Mouse (Mus musculus) limb, embryonic 14.5 days (tissue): ENCODE data around the gene Sdk1. TPM values are rescaled to one million over a fixed set of nuclear protein-coding genes. Genes with fewer than 3 reads are reported as not detected.

ENCODE experiments used
- ATAC-seq: fragments of 200-750 bp; cut with Nextera tagmentation; 2 replicates; pipeline ENCODE4 v1.8.0; 2017; ENCODE audit warnings: low read depth, moderate number of reproducible peaks, moderate TSS enrichment; ENCODE audit not compliant: low FRiP score
- DNase-seq: peaks from one replicate; pipeline ENCODE4 v3.0.0-alpha.2; 2015; ENCODE audit warnings: low spot score
- H3K27ac ChIP-seq: fragments of 300-500 bp; sonication (generic); replicated peaks from 2 replicates; pipeline ENCODE4 v1.5.1; 2014; ENCODE audit warnings: low read depth, mild to moderate bottlenecking, low read length, moderate library complexity, mixed read lengths
- H3K27me3 ChIP-seq: fragments of 300-500 bp; sonication (generic); 2 replicates; pipeline ENCODE4 v1.6.1; 2014; ENCODE audit warnings: low read length, mixed read lengths; ENCODE audit not compliant: control insufficient read depth, insufficient read depth
- H3K36me3 ChIP-seq: fragments of 300-500 bp; sonication (generic); 2 replicates; pipeline ENCODE4 v1.6.1; 2014; ENCODE audit warnings: mild to moderate bottlenecking, low read length, moderate library complexity, mixed read lengths; ENCODE audit not compliant: control insufficient read depth, insufficient read depth
- H3K4me1 ChIP-seq: fragments of 300-500 bp; sonication (generic); 2 replicates; pipeline ENCODE4 v1.6.1; 2014; ENCODE audit warnings: antibody characterized with exemption, low read length, mixed read lengths; ENCODE audit not compliant: control insufficient read depth, insufficient read depth
- H3K4me2 ChIP-seq: fragments of 300-500 bp; sonication (generic); replicated peaks from 2 replicates; pipeline ENCODE4 v1.6.1; 2014; ENCODE audit warnings: low read depth, mild to moderate bottlenecking, low read length, moderate library complexity; ENCODE audit not compliant: severe bottlenecking
- H3K4me3 ChIP-seq: fragments of 300-500 bp; sonication (generic); replicated peaks from 2 replicates; pipeline ENCODE4 v1.5.1; 2014; ENCODE audit warnings: low read length
- H3K9ac ChIP-seq: fragments of 300-500 bp; sonication (generic); 2 replicates; pipeline ENCODE4 v1.6.1; 2014; ENCODE audit warnings: mild to moderate bottlenecking, low read depth, low read length, moderate library complexity; ENCODE audit not compliant: severe bottlenecking
- H3K9me3 ChIP-seq: fragments of 300-500 bp; sonication (generic); 2 replicates; pipeline ENCODE4 v1.6.1; 2016; ENCODE audit warnings: low read length; ENCODE audit not compliant: control insufficient read depth
- POLR2A ChIP-seq: fragments of 200-500 bp; IDR thresholded peaks from 2 replicates; pipeline ENCODE4 v1.8.0; 2012; ENCODE audit warnings: inconsistent platforms, mild to moderate bottlenecking, moderate library complexity, borderline replicate concordance; ENCODE audit not compliant: insufficient read depth, insufficient read length; ENCODE audit errors: extremely low read depth
- WGBS: fragments of 180-500 bp; shearing (Covaris S2); extraction: QIAGEN DNeasy Blood & Tissue Kit; methylation state at CpG from one replicate; pipeline ENCODE4 v1.1.7; 2014; 5-methylcytosine and 5-hydroxymethylcytosine counted together
- polyA plus RNA-seq, 2 experiments: library from polyadenylated mRNA; depleted of rRNA in 1 of 2; stranded (reverse) in 1 of 2; unstranded in 1 of 2; fragments of >200 nt; fragmentation: Nextera tagmentation in 1 of 2; extraction: Ambion mirVana in 1 of 2; gene quantifications; 2 replicates each; pipeline versions ENCODE4 v1.2.1 to v1.2.3; 2012 to 2014

The Sdk1 gene
- polyA plus RNA-seq, 2 experiments = 2.8 to 7.2 TPM

- ATAC-seq = peak; percentile 55
- no peak overlapping the region for H3K4me2 ChIP-seq
- 11% methylated on average over 5 of the region's 5 CpGs for WGBS
- H3K27ac ChIP-seq = no peak overlapping the region
- DNase-seq = peak; percentile 28
- H3K9ac ChIP-seq = no peak overlapping the region
- H3K9me3 ChIP-seq = no peaks in the 10 kb centered on the region
- H3K4me1 ChIP-seq = peaks cover 9% of the 10 kb centered on the region; the same call in 1 of the 2 replicates
- no peaks in the 10 kb centered on the region for H3K27me3 ChIP-seq
- H3K4me3 ChIP-seq = no peak overlapping the region
- H3K36me3 ChIP-seq = no peaks in the 10 kb centered on the region
- TF ChIP-seq POLR2A = no peak
These were observed 886.9 kb downstream of the Sdk1 start for GRCm38 (mm10) chr5:142128181-142128611.

- no peak for TF ChIP-seq POLR2A
- DNase-seq (no peak), ATAC-seq (no peak)
- Histone ChIP-seq H3K9ac (no peak overlapping the region), H3K27me3 (no peaks in the 10 kb centered on the region), H3K4me3 (no peak overlapping the region), H3K27ac (no peak overlapping the region), H3K4me2 (no peak overlapping the region), H3K36me3 (no peaks in the 10 kb centered on the region), H3K4me1 (peaks cover 9% of the 10 kb centered on the region; the same call in 1 of the 2 replicates), H3K9me3 (no peaks in the 10 kb centered on the region)
- WGBS = 20% methylated on average over 2 of the region's 2 CpGs
These were observed 888.7 kb downstream of the Sdk1 start for GRCm38 (mm10) chr5:142130004-142130403.

GRCm38 (mm10) chr5:142139978-142140377 lies 898.7 kb downstream of the Sdk1 start:
- WGBS = 61% methylated on average over 7 of the region's 7 CpGs
- TF ChIP-seq POLR2A = no peak
- H3K4me2 ChIP-seq = no peak overlapping the region
- ATAC-seq = no peak
- H3K36me3 ChIP-seq = no peaks in the 10 kb centered on the region
- H3K9me3 ChIP-seq = no peaks in the 10 kb centered on the region
- no peak overlapping the region for H3K27ac ChIP-seq
- H3K9ac ChIP-seq = no peak overlapping the region
- H3K4me3 ChIP-seq = no peak overlapping the region
- H3K4me1 ChIP-seq = no peaks in the 10 kb centered on the region
- no peaks in the 10 kb centered on the region for H3K27me3 ChIP-seq
- no peak for DNase-seq

GRCm38 (mm10) chr5:142149594-142149993 lies 908.3 kb downstream of the Sdk1 start:
- no peak overlapping the region for H3K4me3 ChIP-seq
- no peaks in the 10 kb centered on the region for H3K36me3 ChIP-seq
- no peak for ATAC-seq
- DNase-seq = no peak
- no peak overlapping the region for H3K27ac ChIP-seq
- WGBS = 67% methylated on average over 8 of the region's 8 CpGs
- H3K4me2 ChIP-seq = no peak overlapping the region
- no peak for TF ChIP-seq POLR2A
- no peaks in the 10 kb centered on the region for H3K4me1 ChIP-seq
- H3K9ac ChIP-seq = no peak overlapping the region
- no peaks in the 10 kb centered on the region for H3K27me3 ChIP-seq
- H3K9me3 ChIP-seq = no peaks in the 10 kb centered on the region

DNA sequence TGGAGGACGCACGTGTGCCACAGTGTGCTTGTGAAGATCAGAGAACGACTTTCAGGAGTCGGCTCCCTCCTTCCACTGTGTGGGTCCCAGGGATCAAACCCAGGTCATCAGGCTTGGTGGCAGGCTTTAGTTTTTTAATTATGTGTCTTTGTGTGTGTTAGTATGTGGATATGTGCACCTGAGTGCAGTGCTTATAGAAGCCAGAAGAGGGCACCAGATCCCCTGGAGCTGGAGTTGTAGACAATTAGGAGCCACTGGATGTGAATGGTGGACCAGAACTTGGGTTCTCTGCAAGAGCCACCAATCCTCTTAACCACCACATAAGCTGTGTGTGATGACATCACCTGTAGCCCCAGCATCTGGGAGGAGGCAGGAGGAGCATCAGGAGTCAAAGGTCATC lies 909.5 kb downstream of the Sdk1 start:
- WGBS = 98% methylated on average over 4 of the region's 4 CpGs
- ATAC-seq = no peak

More for the DNA sequence above, 909.5 kb downstream of the Sdk1 start:
- no peaks in the 10 kb centered on the region for H3K27me3 ChIP-seq
- H3K4me2 ChIP-seq = no peak overlapping the region
- TF ChIP-seq POLR2A = no peak
- H3K36me3 ChIP-seq = no peaks in the 10 kb centered on the region
- H3K9ac ChIP-seq = no peak overlapping the region
- no peak for DNase-seq
- no peaks in the 10 kb centered on the region for H3K9me3 ChIP-seq
- no peak overlapping the region for H3K4me3 ChIP-seq
- no peaks in the 10 kb centered on the region for H3K4me1 ChIP-seq
- no peak overlapping the region for H3K27ac ChIP-seq
